ENCODE assay signal across 8 mouse cellular contexts in the genomic region with DNA sequence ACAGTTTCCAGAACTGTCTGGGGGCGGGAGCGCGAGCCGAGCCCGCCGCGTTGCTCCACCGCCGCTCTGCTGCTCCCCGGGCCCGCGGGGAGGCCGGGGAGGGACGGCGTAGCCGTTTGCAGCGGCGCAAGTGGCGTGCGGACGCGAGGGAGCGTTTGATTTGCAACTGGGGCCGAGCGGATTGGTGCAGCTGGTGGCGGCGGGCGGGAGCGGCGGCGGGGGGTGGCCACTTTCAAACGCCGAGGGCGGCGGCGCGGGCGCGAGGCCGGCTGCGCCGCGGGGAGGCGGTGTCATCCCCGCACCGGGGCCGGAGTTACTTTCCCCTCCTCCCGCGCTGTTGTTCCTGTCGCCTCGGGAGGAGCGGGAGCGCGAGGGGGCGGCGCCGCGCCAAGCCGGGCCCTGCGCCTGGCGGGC. TPM values are rescaled to one million over a fixed set of nuclear protein-coding genes. Genes with fewer than 3 reads are reported as not detected.
DNase-seq lines count a peak whose midpoint lies in the region; ATAC-seq and TF ChIP-seq lines count a peak whose summit lies in the region.

No protein-coding gene starts in this region.

- peak; percentile 63 for ATAC-seq in Patski
- ATAC-seq in hindbrain, embryonic 15.5 days (ENCODE audit: low FRiP score, low read depth), result peak; percentile 77

- no peaks in the 10 kb centered on the region for H3K36me3 ChIP-seq in hindbrain, embryonic 15.5 days

- H3K27me3 ChIP-seq in Patski, result no peaks in the 10 kb centered on the region
- H3K27me3 ChIP-seq in hindbrain, embryonic 15.5 days, result no peaks in the 10 kb centered on the region

- peak overlapping the region; percentile 90 for H3K9ac ChIP-seq in hindbrain, embryonic 15.5 days

- peak overlapping the region; percentile 93 for H3K27ac ChIP-seq in hindbrain, embryonic 15.5 days (replicated peaks)

- POLR2A ChIA-PET in Patski (lab: Charles Lee), result interaction anchor here (0.7 to 1.7 kb wide), 9 partner anchors 38 to 382 kb away, joined by 3 to 7 read pairs (median 4); no protein-coding TSS in a partner anchor

- H3K9me3 ChIP-seq in hindbrain, embryonic 15.5 days, result no peaks in the 10 kb centered on the region

- H3K4me2 ChIP-seq in hindbrain, embryonic 15.5 days, result peak overlapping the region; percentile 94

- in situ Hi-C loops in Patski (cut with MboI; ENCODE audit: low pct_unique_long_range_greater_than_20kb), result no loop called here

- peak overlapping the region; percentile 60 for H3K4me3 ChIP-seq in hindbrain, embryonic 15.5 days

- WGBS in hindbrain, embryonic 15.5 days, result under 1% methylated on average over 55 of the region's 61 CpGs

- peaks cover 15% of the 10 kb centered on the region for H3K4me1 ChIP-seq in hindbrain, embryonic 15.5 days (replicated peaks)

- CTCF ChIA-PET in Patski (lab: Charles Lee), result interaction anchor here (1.3 to 1.7 kb wide), 4 partner anchors 9 to 383 kb away, joined by 3 to 8 read pairs (median 4); no protein-coding TSS in a partner anchor

- no peak for TF ChIP-seq CTCF in Patski (IDR thresholded peaks at IDR 0.05)

- no peak for DNase-seq in Patski (ENCODE audit: low read depth, low spot score)
- DNase-seq in cerebellum, postnatal 25 days, result peak; percentile 84 to 87
- peak; percentile 86 to 90 for DNase-seq in frontal cortex, postnatal 36 days (ENCODE audit: low spot score in 2 of 2)
- peak; percentile 84 to 92 for DNase-seq in left cerebral cortex, adult 18-20 months (ENCODE audit: low spot score in 2 of 2)
- peak; percentile 86 to 91 for DNase-seq in lung, postnatal 4 days
- DNase-seq in retina, postnatal 7 days (ENCODE audit: low read depth, low spot score), result peak; percentile 69
- peak; percentile 79 for DNase-seq in urinary bladder, adult 18-20 months (ENCODE audit: low spot score in 2 of 2)

RNA-seq across cellular contexts. Expression of a gene that starts 9.9 kb away (rescaled TPM):
- 48.1 TPM for polyA plus RNA-seq in Patski (2021)
- polyA plus RNA-seq in hindbrain, embryonic 15.5 days (2015; fragmentation: Nextera tagmentation; extraction: Ambion mirVana), result 14.2 and 15.7 TPM in 2 replicates
- total RNA-seq in left cerebral cortex, adult 18-20 months (2021), result 10 to 100 TPM; 45.8 to 48.6 TPM
